Mouse (Mus musculus): ENCODE data around the gene Lrp2bp. TPM values are rescaled to one million over a fixed set of nuclear protein-coding genes. Genes with fewer than 3 reads are reported as not detected.

Lrp2bp gene
- polyA plus RNA-seq, 1 experiment from 2014 or later: 0.41 TPM

DNA sequence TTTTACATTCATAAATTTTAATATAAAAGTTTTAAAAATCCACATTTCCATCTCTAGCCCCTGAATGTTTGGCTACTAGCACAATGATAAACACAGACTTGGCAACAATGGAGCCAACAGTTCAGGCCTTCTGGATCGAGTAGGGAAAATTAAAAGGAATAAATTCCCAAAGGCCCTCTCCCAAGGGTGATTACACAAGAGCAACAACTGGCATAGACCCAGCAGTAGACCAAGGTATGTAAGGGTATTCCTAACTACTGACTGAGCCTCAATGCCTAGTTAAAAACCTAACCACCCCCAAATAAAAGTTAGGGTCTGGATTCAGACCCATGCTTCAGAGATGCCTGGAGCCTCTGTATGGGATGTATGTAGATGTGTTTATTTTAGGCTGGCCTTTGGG is 40.6 kb downstream of the Lrp2bp start:
- Histone ChIP-seq H3K36me3 (peaks cover 19% of the 10 kb centered on the region), H3K27me3 (no peaks in the 10 kb centered on the region), H3K4me1 (replicated peaks) (peaks cover 6% of the 10 kb centered on the region), H3K4me3 (replicated peaks) (no peak overlapping the region), H3K27ac (no peak overlapping the region), H3K4me2 (no peak overlapping the region), H3K9ac (replicated peaks) (no peak overlapping the region), H3K9me3 (no peaks in the 10 kb centered on the region)
- WGBS: 85% methylated on average over 1 of the region's 1 CpGs
- ATAC-seq (ENCODE audit: insufficient number of reproducible peaks, insufficient read depth, low FRiP score, low TSS enrichment, low read depth): no peak

DNA sequence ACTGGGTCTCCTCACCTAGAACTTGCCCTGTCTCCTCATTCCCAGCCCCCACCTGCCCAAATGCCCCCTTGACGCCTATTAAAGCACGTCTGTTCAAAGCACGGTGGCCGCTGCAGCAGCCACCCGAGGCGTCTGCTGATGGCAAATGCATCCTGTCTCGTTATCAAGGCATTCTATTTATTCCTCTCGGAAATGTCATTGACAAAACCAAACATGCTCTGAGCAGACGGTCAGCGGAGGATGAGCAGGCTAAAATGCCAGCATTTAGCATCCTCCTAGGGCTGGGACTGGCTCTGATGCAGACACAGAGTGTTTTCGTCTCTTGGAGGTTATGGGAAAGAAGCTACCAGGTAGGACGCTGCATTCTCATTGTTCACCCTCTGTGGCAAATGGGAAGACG is 41.2 kb downstream of the Lrp2bp start:
- H3K27me3 ChIP-seq: no peaks in the 10 kb centered on the region
- 56% methylated on average over 13 of the region's 13 CpGs for WGBS
- H3K9ac ChIP-seq (replicated peaks): no peak overlapping the region
- no peak for ATAC-seq (ENCODE audit: insufficient number of reproducible peaks, insufficient read depth, low FRiP score, low TSS enrichment, low read depth)
- peaks cover 17% of the 10 kb centered on the region for H3K36me3 ChIP-seq
- no peak overlapping the region for H3K27ac ChIP-seq
- peaks cover 6% of the 10 kb centered on the region for H3K4me1 ChIP-seq (replicated peaks)
- no peak overlapping the region for H3K4me2 ChIP-seq
- no peaks in the 10 kb centered on the region for H3K9me3 ChIP-seq
- H3K4me3 ChIP-seq (replicated peaks): no peak overlapping the region

DNA sequence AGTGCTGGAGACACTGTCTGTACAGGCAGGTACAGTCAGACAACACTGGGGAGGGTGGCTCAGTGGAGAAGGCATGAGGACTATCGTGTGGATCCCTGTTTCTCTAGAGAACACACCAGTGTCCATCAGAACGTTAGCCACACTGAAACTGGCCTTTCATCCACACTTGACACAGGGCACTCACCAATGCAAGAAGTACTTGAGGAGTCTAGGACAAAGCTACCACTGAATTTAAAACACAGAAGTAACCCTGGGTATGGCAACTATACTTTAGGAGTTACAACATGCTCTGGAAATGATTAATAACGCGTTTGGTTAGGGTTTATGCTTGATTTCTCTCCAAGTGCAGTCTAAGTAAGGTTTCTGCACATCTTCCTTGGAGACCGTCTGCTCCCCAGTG is 73.7 kb downstream of the Lrp2bp start:
- no peak overlapping the region for H3K27ac ChIP-seq
- no peak overlapping the region for H3K4me2 ChIP-seq
- ATAC-seq (ENCODE audit: insufficient number of reproducible peaks, insufficient read depth, low FRiP score, low TSS enrichment, low read depth): no peak
- H3K4me1 ChIP-seq (replicated peaks): 0 out of 2 replicates have a peak, but pooled peaks cover 3% of the 10 kb centered on the region
- H3K4me3 ChIP-seq (replicated peaks): no peak overlapping the region
- H3K9me3 ChIP-seq: no peaks in the 10 kb centered on the region
- H3K36me3 ChIP-seq: 0 out of 2 replicates have a peak, but pooled peaks cover 4% of the 10 kb centered on the region
- no peak overlapping the region for H3K9ac ChIP-seq (replicated peaks)
- 87% methylated on average over 5 of the region's 5 CpGs for whole genome bisulfite sequencing
- H3K27me3 ChIP-seq: no peaks in the 10 kb centered on the region

- ATAC-seq (ENCODE audit: insufficient number of reproducible peaks, insufficient read depth, low FRiP score, low TSS enrichment, low read depth): no peak
- H3K27ac ChIP-seq: no peak overlapping the region
- no peaks in the 10 kb centered on the region for H3K27me3 ChIP-seq
- WGBS: 88% methylated on average over 2 of the region's 2 CpGs
- H3K4me1 ChIP-seq (replicated peaks): 0 out of 2 replicates have a peak, but pooled peaks cover 3% of the 10 kb centered on the region
- no peaks in the 10 kb centered on the region for H3K36me3 ChIP-seq
- H3K9me3 ChIP-seq: no peaks in the 10 kb centered on the region
- no peak overlapping the region for H3K9ac ChIP-seq (replicated peaks)
- H3K4me2 ChIP-seq: no peak overlapping the region
- no peak overlapping the region for H3K4me3 ChIP-seq (replicated peaks)
Observed at GRCm38 (mm10) chr8:46073540-46074140, 74.5 kb downstream of the Lrp2bp start.

- no peaks in the 10 kb centered on the region for H3K36me3 ChIP-seq
- ATAC-seq (ENCODE audit: insufficient number of reproducible peaks, insufficient read depth, low FRiP score, low TSS enrichment, low read depth): no peak
- H3K4me2 ChIP-seq: no peak overlapping the region
- no peak overlapping the region for H3K27ac ChIP-seq
- H3K27me3 ChIP-seq: no peaks in the 10 kb centered on the region
- no peaks in the 10 kb centered on the region for H3K9me3 ChIP-seq
- no peak overlapping the region for H3K4me3 ChIP-seq (replicated peaks)
- WGBS: 95% methylated on average over 5 of the region's 5 CpGs
- H3K4me1 ChIP-seq (replicated peaks): 0 out of 2 replicates have a peak, but pooled peaks cover 3% of the 10 kb centered on the region
- no peak overlapping the region for H3K9ac ChIP-seq (replicated peaks)
Observed at GRCm38 (mm10) chr8:46075223-46075622, 76.1 kb downstream of the Lrp2bp start.

DNA sequence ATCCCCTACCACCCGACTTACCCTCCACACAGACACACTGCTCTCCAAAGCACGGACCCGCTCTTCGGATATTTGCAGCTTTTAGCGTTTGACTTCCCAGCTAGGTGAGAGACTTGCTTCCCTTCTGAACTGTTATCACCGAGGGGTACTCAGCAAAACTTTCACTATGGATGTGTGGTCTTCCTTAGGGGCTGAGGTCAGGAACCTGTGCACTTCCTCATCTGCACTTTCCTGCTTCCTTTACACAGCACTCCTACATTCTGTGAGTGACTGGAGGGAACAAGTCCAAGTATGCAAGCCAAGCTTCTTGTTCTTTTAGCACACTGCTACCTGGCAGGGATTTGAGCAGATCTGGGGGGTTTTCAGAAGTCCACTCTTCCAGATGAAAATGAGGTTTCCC is 79.8 kb downstream of the Lrp2bp start:
- Histone ChIP-seq H3K4me2 (no peak overlapping the region), H3K27ac (no peak overlapping the region), H3K4me3 (replicated peaks) (no peak overlapping the region), H3K9ac (replicated peaks) (no peak overlapping the region), H3K27me3 (no peaks in the 10 kb centered on the region), H3K36me3 (no peaks in the 10 kb centered on the region), H3K9me3 (no peaks in the 10 kb centered on the region), H3K4me1 (replicated peaks) (no peaks in the 10 kb centered on the region)
- no peak for ATAC-seq (ENCODE audit: insufficient number of reproducible peaks, insufficient read depth, low FRiP score, low TSS enrichment, low read depth)
- 81% methylated on average over 6 of the region's 6 CpGs for WGBS

Other genes with a start within 250 kb of the Lrp2bp start
- 17.9 and 22.7 TPM in 2 replicates for gene Pdlim3, start 113.8 kb upstream of the Lrp2bp start, polyA plus RNA-seq (2016; fragmentation: Nextera tagmentation; extraction: Ambion mirVana)
- 0.14 TPM in 1 of 2 replicates, not detected in the other for gene Ccdc110, start 64.7 kb upstream of the Lrp2bp start, polyA plus RNA-seq (2016; fragmentation: Nextera tagmentation; extraction: Ambion mirVana)
- 3.4 and 4.9 TPM in 2 replicates for gene 1700029J07Rik, start 24.1 kb upstream of the Lrp2bp start, polyA plus RNA-seq (2016; fragmentation: Nextera tagmentation; extraction: Ambion mirVana)
- 72.1 TPM in 2 replicates for gene Ufsp2, start 23.8 kb upstream of the Lrp2bp start, polyA plus RNA-seq (2016; fragmentation: Nextera tagmentation; extraction: Ambion mirVana)
- gene Ankrd37, start 6.4 kb downstream of the Lrp2bp start, polyA plus RNA-seq (2016; fragmentation: Nextera tagmentation; extraction: Ambion mirVana): 22.2 and 22.3 TPM in 2 replicates
- 26.5 and 29.6 TPM in 2 replicates for gene Cfap97, start 152.5 kb downstream of the Lrp2bp start, polyA plus RNA-seq (2016; fragmentation: Nextera tagmentation; extraction: Ambion mirVana)
- gene Snx25, start 152.9 kb downstream of the Lrp2bp start, polyA plus RNA-seq (2016; fragmentation: Nextera tagmentation; extraction: Ambion mirVana): 4.9 and 6.6 TPM in 2 replicates
- 484 and 487 TPM in 2 replicates for gene Slc25a4, start 212.0 kb downstream of the Lrp2bp start, polyA plus RNA-seq (2016; fragmentation: Nextera tagmentation; extraction: Ambion mirVana)